Mouse (Mus musculus): Measurements from ENCODE around the gene Tdrd3.

The Tdrd3 gene

GRCm38 (mm10) chr14:87415808-87416721 lies at the start of gene Tdrd3:
TSS of gene Tdrd3 (plus strand) at chr14:87416639.
- DNase-seq, result peak; percentile 97

- no peak for DNase-seq
Measured at GRCm38 (mm10) chr14:87367169-87367568, 49.3 kb upstream of the Tdrd3 start.

- DNase-seq, result no peak
Measured at GRCm38 (mm10) chr14:87383041-87383440, 33.4 kb upstream of the Tdrd3 start.

GRCm38 (mm10) chr14:87384288-87385268 lies 31.9 kb upstream of the Tdrd3 start:
- no peak for DNase-seq

GRCm38 (mm10) chr14:87393096-87393495 lies 23.3 kb upstream of the Tdrd3 start:
- no peak for DNase-seq

GRCm38 (mm10) chr14:87396643-87397042 lies 19.8 kb upstream of the Tdrd3 start:
- DNase-seq, result no peak

- DNase-seq, result no peak
Measured at GRCm38 (mm10) chr14:87415486-87415807, 992 bp upstream of the Tdrd3 start.

GRCm38 (mm10) chr14:87416755-87417690 lies 584 bp downstream of the Tdrd3 start:
- DNase-seq, result peak; percentile 40

GRCm38 (mm10) chr14:87417691-87418070 lies 1.2 kb downstream of the Tdrd3 start:
- DNase-seq, result no peak

GRCm38 (mm10) chr14:87419740-87420139 lies 3.3 kb downstream of the Tdrd3 start:
- DNase-seq, result no peak

GRCm38 (mm10) chr14:87420576-87420975 lies 4.1 kb downstream of the Tdrd3 start:
- no peak for DNase-seq

- no peak for DNase-seq
Measured at GRCm38 (mm10) chr14:87422432-87422831, 6.0 kb downstream of the Tdrd3 start.

GRCm38 (mm10) chr14:87426297-87426922 lies 10.0 kb downstream of the Tdrd3 start:
- no peak for DNase-seq

- no peak for DNase-seq
Measured at GRCm38 (mm10) chr14:87427032-87427431, 10.6 kb downstream of the Tdrd3 start.

GRCm38 (mm10) chr14:87427659-87428289 lies 11.3 kb downstream of the Tdrd3 start:
- no peak for DNase-seq

GRCm38 (mm10) chr14:87433390-87433915 lies 17.0 kb downstream of the Tdrd3 start:
- DNase-seq, result no peak

GRCm38 (mm10) chr14:87435382-87435781 lies 18.9 kb downstream of the Tdrd3 start:
- no peak for DNase-seq

GRCm38 (mm10) chr14:87439721-87440120 lies 23.3 kb downstream of the Tdrd3 start:
- DNase-seq, result no peak

GRCm38 (mm10) chr14:87446331-87446913 lies 30.0 kb downstream of the Tdrd3 start:
- DNase-seq, result no peak

- peak; percentile 63 for DNase-seq
Measured at GRCm38 (mm10) chr14:87451645-87452443, 35.4 kb downstream of the Tdrd3 start.
